Mouse (Mus musculus): Measurements from ENCODE around the gene Ngf.

- TF ChIP-seq CTCF (IDR thresholded peaks at IDR 0.05; ENCODE audit: borderline replicate concordance, insufficient read depth, low read depth, low read length), result no peak
- no peak for TF ChIP-seq POLR2A (IDR thresholded peaks at IDR 0.05; ENCODE audit: borderline replicate concordance, insufficient read depth, low read length)
These were observed 56.1 kb downstream of the Ngf start for GRCm38 (mm10) chr3:102525856-102526255.
